Mouse (Mus musculus) heart, embryonic 15.5 days (tissue): ENCODE data around the gene Snapc4. TPM values are rescaled to one million over a fixed set of nuclear protein-coding genes. Genes with fewer than 3 reads are reported as not detected.

Experiments
- ATAC-seq: fragments of 200-750 bp; cut with Nextera tagmentation; replicated peaks from 2 replicates; pipeline ENCODE4 v1.8.0; 2017; ENCODE audit warnings: low read depth, moderate TSS enrichment; ENCODE audit not compliant: insufficient number of reproducible peaks, insufficient read depth, low FRiP score
- H3K27ac ChIP-seq: fragments of 300-500 bp; sonication (generic); 2 replicates; pipeline ENCODE4 v1.5.1; 2015; ENCODE audit warnings: mild to moderate bottlenecking, inconsistent platforms
- H3K27me3 ChIP-seq: fragments of 300-500 bp; sonication (generic); 2 replicates; pipeline ENCODE4 v1.6.1; 2015; ENCODE audit warnings: inconsistent platforms
- H3K36me3 ChIP-seq: fragments of 300-500 bp; sonication (generic); 2 replicates; pipeline ENCODE4 v1.6.1; 2015; ENCODE audit warnings: mild to moderate bottlenecking, inconsistent platforms
- H3K4me1 ChIP-seq: fragments of 300-500 bp; sonication (generic); replicated peaks from 2 replicates; pipeline ENCODE4 v1.6.1; 2015; ENCODE audit warnings: inconsistent platforms
- H3K4me2 ChIP-seq: fragments of 300-500 bp; sonication (generic); 2 replicates; pipeline ENCODE4 v1.6.1; 2015; ENCODE audit warnings: inconsistent platforms, mild to moderate bottlenecking, moderate library complexity
- H3K4me3 ChIP-seq: fragments of 300-500 bp; sonication (generic); 2 replicates; pipeline ENCODE4 v1.5.1; 2015; ENCODE audit warnings: mild to moderate bottlenecking, inconsistent platforms
- H3K9ac ChIP-seq: fragments of 300-500 bp; sonication (generic); 2 replicates; pipeline ENCODE4 v1.6.1; 2015; ENCODE audit warnings: mild to moderate bottlenecking, inconsistent platforms
- H3K9me3 ChIP-seq: fragments of 300-500 bp; sonication (generic); replicated peaks from 2 replicates; pipeline ENCODE4 v1.6.1; 2016; ENCODE audit warnings: inconsistent platforms
- WGBS: fragments of 180-500 bp; shearing (Covaris S2); methylation state at CpG from one replicate; pipeline ENCODE4 v1.1.7; 2015; ENCODE audit warnings: mixed read lengths; 5-methylcytosine and 5-hydroxymethylcytosine counted together
- polyA plus RNA-seq: library from polyadenylated mRNA; unstranded; fragments of >200 nt; fragmentation: Nextera tagmentation; extraction: Ambion mirVana; gene quantifications from 2 replicates; pipeline ENCODE4 v1.2.1, GENCODE M21; 2015

Gene Snapc4
- polyA plus RNA-seq, 1 experiment from 2014 or later = 16.8 TPM

DNA sequence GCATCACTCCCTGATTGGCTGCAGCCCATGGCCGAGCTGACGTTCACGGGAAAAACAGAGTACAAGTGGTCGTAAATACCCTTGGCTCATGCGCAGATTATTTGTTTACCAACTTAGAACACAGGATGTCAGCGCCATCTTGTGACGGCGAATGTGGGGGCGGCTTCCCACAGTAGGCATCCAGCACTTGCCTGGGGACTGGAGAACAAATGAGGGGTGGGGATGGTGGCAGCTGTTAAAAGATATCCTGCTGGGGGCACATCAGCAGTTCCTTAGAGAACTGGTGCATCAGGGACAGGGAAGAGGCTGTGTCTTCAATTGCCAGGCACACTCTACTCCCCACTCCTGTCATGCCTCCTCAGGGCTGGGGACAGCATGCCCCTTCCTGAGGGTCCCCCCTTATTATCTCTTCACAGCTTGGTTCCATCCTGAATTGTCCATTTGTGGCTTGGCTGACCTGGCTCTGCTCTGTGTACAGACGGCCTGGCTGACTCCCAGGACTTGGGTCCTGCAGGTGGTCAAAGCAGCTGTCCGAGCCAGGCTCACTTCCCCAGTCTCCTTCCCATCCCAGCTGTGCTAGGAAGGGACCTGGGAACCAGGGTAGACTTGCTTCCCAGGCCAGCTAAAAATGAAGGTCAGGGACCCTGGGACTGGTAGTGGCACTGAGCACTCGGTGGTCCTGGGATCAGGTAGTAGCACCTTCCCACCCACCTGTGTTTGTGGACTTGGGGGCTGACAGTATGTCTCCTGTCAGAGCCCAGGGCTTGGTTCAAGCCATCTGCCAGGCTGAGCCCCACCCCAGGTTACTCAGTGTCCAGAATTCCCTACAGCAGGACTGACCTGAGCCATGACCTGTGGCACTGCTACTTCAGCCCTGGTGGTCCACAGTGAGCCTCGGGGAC is 41.9 kb downstream of the Snapc4 start:
- Histone ChIP-seq H3K9me3 (no peaks in the 10 kb centered on the region), H3K4me1 (peaks cover 52% of the 10 kb centered on the region), H3K36me3 (no peaks in the 10 kb centered on the region), H3K27ac (peak overlapping the region; percentile 96), H3K4me2 (peak overlapping the region; percentile 55), H3K4me3 (0 out of 2 replicates have a peak overlapping the region, but pooled peaks have one; percentile 35), H3K27me3 (no peaks in the 10 kb centered on the region), H3K9ac (no peak overlapping the region)
- no peak for ATAC-seq
- WGBS = 82% methylated on average over 9 of the region's 13 CpGs

DNA sequence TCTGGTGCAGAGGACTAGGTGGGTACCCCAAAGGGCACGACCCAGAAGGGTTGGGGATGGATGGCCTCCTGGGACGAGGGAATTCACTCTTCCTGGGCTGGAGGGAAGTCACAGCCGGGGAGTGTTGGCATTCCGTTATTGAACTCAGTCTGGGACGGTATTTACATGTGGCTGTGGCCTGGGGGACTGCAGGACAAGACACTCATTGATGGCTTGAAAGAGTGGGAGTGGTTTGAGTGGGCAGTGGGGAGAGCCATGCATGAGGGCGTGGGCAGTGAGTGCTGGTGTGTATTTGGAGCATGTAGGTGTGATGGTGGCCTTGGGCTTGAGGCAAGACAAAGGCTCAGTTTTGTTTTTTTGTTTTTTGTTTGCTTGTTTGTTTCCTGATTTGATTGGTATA is 49.8 kb downstream of the Snapc4 start:
- 75% methylated on average over 6 of the region's 6 CpGs for WGBS
- no peak for ATAC-seq
- H3K4me3 ChIP-seq = no peak overlapping the region
- no peaks in the 10 kb centered on the region for H3K27me3 ChIP-seq
- H3K4me1 ChIP-seq = peaks cover 20% of the 10 kb centered on the region
- 0 out of 2 replicates have a peak overlapping the region, but pooled peaks have one; percentile 76 for H3K27ac ChIP-seq
- no peak overlapping the region for H3K4me2 ChIP-seq
- H3K9ac ChIP-seq = 0 out of 2 replicates have a peak overlapping the region, but pooled peaks have one; percentile 29
- H3K9me3 ChIP-seq = no peaks in the 10 kb centered on the region
- H3K36me3 ChIP-seq = peaks cover 26% of the 10 kb centered on the region

DNA sequence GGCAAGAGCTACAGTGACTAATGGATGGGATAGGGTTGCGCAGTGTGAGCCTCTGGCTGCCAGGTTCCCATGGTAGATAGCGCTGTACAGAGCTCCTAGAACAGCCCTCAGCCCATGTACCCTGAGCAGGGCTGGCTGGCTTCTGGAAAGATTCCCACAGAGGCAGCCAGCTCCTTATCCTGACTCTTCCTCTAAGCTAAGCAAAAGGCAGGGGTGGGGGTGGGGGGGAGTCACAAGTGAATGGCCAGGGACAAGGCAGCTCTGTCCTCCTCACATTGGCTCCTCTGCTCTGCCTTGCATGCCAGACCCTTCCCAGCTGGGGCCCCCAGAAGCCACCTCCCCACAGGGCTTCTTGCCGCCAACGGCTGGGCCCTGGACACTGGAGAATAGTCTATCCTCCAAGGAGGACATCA is 50.4 kb downstream of the Snapc4 start:
- Histone ChIP-seq H3K27ac (peak overlapping the region; percentile 76), H3K4me2 (no peak overlapping the region), H3K9ac (0 out of 2 replicates have a peak overlapping the region, but pooled peaks have one; percentile 29), H3K36me3 (peaks cover 31% of the 10 kb centered on the region), H3K4me3 (no peak overlapping the region), H3K4me1 (peaks cover 26% of the 10 kb centered on the region), H3K9me3 (no peaks in the 10 kb centered on the region), H3K27me3 (no peaks in the 10 kb centered on the region)
- peak; percentile 57 for ATAC-seq
- WGBS = 87% methylated on average over 4 of the region's 4 CpGs

DNA sequence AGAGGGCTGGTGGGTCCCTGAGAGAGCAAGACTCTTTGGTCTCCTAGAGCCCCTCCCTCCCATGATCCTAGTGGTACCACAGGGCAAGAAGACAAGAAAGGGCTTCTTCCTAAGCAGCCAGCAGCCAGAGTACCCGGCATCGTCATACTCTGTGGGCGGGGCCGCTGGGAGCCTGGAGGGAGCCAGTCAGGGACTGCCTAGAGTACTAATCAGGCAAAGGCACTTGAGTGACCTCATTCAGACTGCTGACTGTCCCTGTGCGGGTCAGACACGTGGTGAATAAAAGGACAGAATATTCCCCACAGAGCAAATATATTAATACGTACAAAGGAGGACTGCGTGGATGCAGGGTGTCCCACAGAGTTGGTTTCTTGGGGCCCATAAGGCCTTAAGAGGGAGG is 51.1 kb downstream of the Snapc4 start:
- WGBS = 40% methylated on average over 8 of the region's 8 CpGs
- H3K4me2 ChIP-seq = no peak overlapping the region

DNA sequence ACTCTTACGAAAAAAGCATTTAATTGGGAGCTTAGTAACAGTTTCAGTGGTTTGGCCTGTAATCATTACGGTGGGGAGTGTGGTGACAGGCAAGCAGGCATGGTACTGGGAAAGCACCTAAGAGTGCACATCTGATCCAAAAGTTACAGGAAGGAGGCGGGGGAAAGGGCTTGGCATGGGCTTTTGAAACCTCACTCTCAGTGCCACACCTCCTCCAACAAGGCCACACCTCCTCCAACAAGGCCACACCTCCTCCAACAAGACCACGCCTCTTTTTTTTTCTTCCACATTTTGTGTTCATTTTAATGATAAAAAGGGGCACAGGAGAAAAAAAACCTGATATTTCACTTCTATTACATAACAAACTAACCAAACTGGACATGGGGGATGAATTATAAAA is 52.6 kb downstream of the Snapc4 start:
- H3K27ac ChIP-seq = no peak overlapping the region
- H3K4me1 ChIP-seq = peaks cover 48% of the 10 kb centered on the region
- no peak overlapping the region for H3K4me3 ChIP-seq
- peaks cover 44% of the 10 kb centered on the region for H3K36me3 ChIP-seq
- H3K27me3 ChIP-seq = no peaks in the 10 kb centered on the region
- 88% methylated on average over 4 of the region's 4 CpGs for WGBS
- H3K4me2 ChIP-seq = no peak overlapping the region
- H3K9ac ChIP-seq = no peak overlapping the region
- ATAC-seq = no peak
- no peaks in the 10 kb centered on the region for H3K9me3 ChIP-seq

More for the DNA sequence above, 51.1 kb downstream of the Snapc4 start:
- Histone ChIP-seq H3K4me3 (no peak overlapping the region), H3K27me3 (no peaks in the 10 kb centered on the region), H3K36me3 (peaks cover 35% of the 10 kb centered on the region), H3K4me1 (peaks cover 33% of the 10 kb centered on the region), H3K27ac (peak overlapping the region; percentile 76), H3K9me3 (no peaks in the 10 kb centered on the region), H3K9ac (no peak overlapping the region)
- ATAC-seq = peak; percentile 78

DNA sequence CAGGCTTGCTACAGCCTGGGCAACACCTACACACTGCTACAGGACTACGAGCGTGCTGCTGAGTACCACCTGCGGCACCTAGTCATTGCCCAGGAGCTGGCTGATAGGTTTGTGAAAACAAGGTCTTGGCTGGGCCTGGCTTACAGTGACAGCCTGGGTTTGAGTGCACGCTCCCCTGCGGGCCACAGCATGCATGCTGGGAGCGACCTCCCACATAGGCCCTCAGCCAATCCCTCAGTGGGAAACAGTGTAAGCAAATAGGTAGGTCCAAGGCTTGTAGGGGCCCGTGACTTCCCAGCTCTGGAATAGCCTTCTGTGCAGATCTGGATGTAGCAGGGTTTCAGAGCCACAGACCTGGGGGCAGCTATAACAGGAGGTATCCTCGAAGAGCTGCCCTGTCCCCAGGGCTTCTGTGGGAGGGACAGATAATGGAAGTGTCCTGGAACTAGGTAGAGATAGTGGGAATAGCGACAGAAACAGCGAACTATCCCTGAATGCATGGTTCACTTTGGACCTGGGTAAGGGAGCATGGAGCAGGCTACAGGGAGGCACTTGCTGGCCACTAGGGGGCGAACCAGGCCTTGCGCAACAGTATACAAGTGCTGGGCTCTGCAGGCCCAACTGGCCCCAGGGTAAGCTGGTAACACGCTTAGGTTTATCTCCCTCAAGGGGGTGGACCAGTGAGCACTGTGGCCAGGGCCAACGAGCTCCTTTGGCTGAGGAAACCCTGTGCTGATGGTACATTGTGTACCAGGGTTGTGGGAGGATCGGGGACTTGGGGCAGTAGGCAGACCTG is 54.9 kb downstream of the Snapc4 start:
- Histone ChIP-seq H3K9me3 (no peaks in the 10 kb centered on the region), H3K4me1 (peaks cover 63% of the 10 kb centered on the region), H3K36me3 (peaks cover 38% of the 10 kb centered on the region), H3K9ac (peak overlapping the region; percentile 26; the same call in 1 of the 2 replicates), H3K4me2 (no peak overlapping the region), H3K27me3 (no peaks in the 10 kb centered on the region), H3K4me3 (no peak overlapping the region), H3K27ac (peak overlapping the region; percentile 59)
- 61% methylated on average over 15 of the region's 15 CpGs for WGBS
- peak; percentile 64; the same call in 1 of the 2 replicates for ATAC-seq

DNA sequence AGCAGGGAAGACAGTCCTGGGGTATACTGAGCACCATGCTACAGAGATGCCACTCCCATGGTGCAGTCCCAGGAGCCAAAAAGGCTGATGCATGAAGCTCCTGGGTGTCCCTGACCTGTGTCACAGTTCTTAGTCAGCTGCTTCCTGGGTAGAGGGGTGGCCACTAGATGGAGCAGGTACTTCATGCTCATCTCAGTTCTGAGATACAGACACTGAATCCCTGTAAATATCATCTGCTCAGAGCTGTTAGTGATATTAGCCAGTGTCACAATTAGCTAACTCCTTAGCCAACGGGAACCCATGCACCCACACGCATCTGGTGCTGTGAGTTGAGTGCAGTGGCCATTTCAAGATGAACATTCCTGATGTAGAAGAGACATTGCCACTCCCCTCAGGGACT is 55.5 kb downstream of the Snapc4 start:
- peak overlapping the region; percentile 66 for H3K27ac ChIP-seq
- H3K27me3 ChIP-seq = no peaks in the 10 kb centered on the region
- peaks cover 63% of the 10 kb centered on the region for H3K4me1 ChIP-seq
- no peak overlapping the region for H3K9ac ChIP-seq
- no peak overlapping the region for H3K4me2 ChIP-seq
- ATAC-seq = peak; percentile 5; the same call in 1 of the 2 replicates
- H3K4me3 ChIP-seq = no peak overlapping the region
- WGBS = 23% methylated on average over 2 of the region's 2 CpGs
- no peaks in the 10 kb centered on the region for H3K9me3 ChIP-seq
- H3K36me3 ChIP-seq = peaks cover 38% of the 10 kb centered on the region

DNA sequence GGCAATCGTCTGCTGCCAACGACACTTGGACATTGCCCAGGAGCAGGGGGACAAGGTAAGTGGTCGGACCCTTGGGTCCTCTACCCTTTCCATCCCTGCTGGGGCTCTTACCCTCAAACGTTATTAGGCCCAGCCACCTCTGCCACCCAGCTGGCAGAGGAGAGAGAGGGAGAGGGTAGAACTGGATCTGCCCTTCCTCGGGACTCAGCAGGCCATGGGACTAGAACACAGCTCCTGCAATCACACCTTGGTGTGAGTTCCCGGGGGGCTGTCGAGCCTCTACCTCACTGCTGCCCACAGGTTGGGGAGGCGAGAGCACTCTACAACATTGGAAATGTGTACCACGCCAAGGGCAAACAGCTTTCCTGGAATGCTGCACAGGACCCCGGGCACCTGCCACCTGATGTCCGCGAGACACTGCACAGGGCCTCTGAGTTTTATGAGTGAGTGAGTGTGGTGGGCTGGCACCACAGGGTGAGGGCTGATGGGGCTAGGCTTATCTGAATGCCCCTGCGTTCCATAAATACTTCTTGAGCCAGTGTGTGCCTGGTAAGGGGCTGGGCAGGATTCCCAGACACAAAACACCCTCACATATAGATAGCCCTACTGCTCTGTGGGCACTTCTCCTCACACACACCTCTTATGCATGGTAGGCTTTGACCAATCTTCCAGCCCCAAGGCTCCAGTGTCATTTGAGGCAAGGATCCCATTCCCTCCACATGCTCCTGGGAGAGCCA is 56.7 kb downstream of the Snapc4 start:
- H3K36me3 ChIP-seq = peaks cover 38% of the 10 kb centered on the region
- no peak overlapping the region for H3K4me2 ChIP-seq
- H3K27me3 ChIP-seq = no peaks in the 10 kb centered on the region
- no peak overlapping the region for H3K4me3 ChIP-seq
- 68% methylated on average over 13 of the region's 13 CpGs for WGBS
- H3K27ac ChIP-seq = peak overlapping the region; percentile 66
- no peaks in the 10 kb centered on the region for H3K9me3 ChIP-seq
- H3K9ac ChIP-seq = no peak overlapping the region; the same call in 1 of the 2 replicates
- H3K4me1 ChIP-seq = peaks cover 66% of the 10 kb centered on the region
- peak; percentile 65 for ATAC-seq

DNA sequence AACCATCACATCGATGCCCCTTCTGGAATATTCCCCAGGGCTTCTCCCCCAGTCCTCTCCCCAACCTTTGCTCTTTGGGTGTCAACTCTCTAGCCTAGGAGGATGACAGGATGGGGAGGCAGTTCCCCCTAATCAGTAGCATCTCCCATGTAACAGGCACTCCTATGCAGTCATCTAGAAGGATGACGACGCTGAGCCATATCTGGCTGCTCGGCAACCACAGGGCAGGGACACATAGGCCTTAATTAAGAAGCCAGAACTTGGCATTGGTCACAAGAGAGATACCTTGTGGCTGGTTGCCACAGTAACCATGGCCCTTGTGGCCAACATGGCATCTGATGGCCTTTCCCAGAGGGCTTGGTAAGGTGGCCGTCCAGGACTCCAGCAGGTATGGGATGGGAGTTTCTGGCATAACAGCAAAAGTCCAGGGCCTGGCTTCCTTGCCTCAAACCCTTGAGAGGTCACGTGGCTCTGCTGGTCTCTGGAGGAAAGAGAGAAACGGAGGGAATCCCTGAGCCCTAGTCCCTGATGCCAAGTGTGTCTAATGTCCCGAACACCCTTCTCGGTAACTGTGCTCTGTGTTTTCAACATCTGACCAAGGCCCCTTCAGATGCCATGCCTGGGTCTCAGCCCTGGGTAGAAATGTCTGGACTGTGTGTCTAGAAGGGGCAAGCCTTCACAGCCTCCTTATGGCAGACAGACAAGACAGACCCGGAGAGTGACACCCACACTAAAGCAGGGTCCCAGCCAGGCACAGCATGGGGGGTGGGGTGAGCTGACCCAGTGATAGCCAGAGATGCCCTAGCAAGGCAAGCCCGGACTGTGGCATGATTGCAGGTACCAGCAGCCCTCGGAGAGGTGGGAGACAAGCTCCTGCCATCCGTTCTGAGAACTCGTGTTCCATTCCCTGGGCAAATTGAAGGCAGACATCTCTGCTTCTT is 59.9 kb downstream of the Snapc4 start:
- no peak overlapping the region for H3K4me3 ChIP-seq
- H3K27me3 ChIP-seq = no peaks in the 10 kb centered on the region
- 76% methylated on average over 14 of the region's 14 CpGs for WGBS
- peaks cover 87% of the 10 kb centered on the region for H3K4me1 ChIP-seq
- 0 out of 2 replicates have a peak overlapping the region, but pooled peaks have one; percentile 12 for H3K9ac ChIP-seq
- no peak overlapping the region for H3K27ac ChIP-seq
- H3K9me3 ChIP-seq = no peaks in the 10 kb centered on the region
- H3K4me2 ChIP-seq = no peak overlapping the region
- ATAC-seq = no peak
- H3K36me3 ChIP-seq = 0 out of 2 replicates have a peak, but pooled peaks cover 16% of the 10 kb centered on the region
